Mouse (Mus musculus): ENCODE data around the gene Whamm.

DNA sequence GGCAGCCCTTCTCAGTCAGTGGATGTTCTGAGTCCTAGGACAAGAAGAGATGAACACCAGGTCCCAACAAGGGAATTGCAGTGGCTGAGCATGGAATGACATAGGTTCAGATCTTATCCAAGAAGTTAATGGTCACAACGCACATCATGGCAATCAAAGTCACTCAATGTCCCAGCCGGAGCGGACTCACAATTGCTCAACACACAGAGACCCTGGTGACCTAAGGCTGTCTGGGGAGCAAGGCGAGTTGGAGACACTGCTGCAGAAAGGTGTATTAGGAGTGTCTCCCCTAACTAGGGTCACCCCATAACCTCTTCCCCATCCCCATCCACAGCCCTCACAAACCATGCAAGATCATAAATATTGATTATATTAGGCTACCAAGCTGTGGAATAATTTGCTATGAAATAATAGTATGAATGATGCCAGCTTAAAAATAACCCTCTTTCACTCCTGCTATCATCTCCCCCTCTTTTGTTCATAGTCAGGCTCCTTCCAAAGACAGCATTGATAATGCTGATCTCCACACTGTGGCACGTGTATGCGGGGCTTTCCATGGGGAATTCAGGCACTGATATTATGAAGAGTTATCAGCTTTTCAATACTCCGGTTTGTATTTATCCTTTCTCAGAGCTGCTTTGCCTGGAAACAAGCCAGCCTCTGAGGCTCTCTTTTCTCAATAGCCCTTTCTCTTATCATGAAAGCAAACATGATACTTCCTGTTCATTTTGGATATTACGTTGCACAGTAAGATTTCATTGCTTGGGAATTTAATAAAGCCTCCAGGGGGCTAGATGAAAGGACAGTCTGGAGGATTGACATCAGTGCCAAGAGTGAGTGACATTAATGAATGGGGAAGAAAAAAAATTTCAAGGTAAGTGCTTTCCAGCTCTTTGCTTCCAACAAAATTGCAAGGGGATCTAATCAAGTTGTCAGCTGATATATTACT, 10.7 kb upstream of the Whamm start:
- no peak for TF ChIP-seq ETS1 (conservative IDR thresholded peaks at IDR 0.05; ENCODE audit: low read depth, low read length)
- no peak for TF ChIP-seq POLR2AphosphoS2 (IDR thresholded peaks at IDR 0.05; ENCODE audit: low read depth, low read length)
- no peak for TF ChIP-seq MAZ (IDR thresholded peaks at IDR 0.05; ENCODE audit: low read depth, low read length)
- TF ChIP-seq BHLHE40 (IDR thresholded peaks at IDR 0.05; ENCODE audit: low read depth, low read length) = no peak

Measured in CH12.LX (cell line).